Mouse (Mus musculus): ENCODE measurements around the gene Aatk. TPM values are rescaled to one million over a fixed set of nuclear protein-coding genes. Genes with fewer than 3 reads are reported as not detected.

Gene Aatk
- polyA plus RNA-seq, 1 experiment: 4.4 TPM

GRCm38 (mm10) chr11:120005434-120006317 lies 41.3 kb downstream of the Aatk start:
- Histone ChIP-seq H3K27ac (ENCODE audit: control insufficient read depth, insufficient read depth, low read length) (no peak overlapping the region), H3K4me3 (ENCODE audit: control insufficient read depth, insufficient read depth, low read length) (no peak overlapping the region), H3K27me3 (ENCODE audit: control insufficient read depth, insufficient read depth, low read length) (no peaks in the 10 kb centered on the region), H3K36me3 (ENCODE audit: control insufficient read depth, insufficient read depth, low read length) (no peaks in the 10 kb centered on the region), H3K4me1 (replicated peaks; ENCODE audit: control insufficient read depth, insufficient read depth, low read length) (no peaks in the 10 kb centered on the region)
- TF ChIP-seq CTCF (IDR thresholded peaks at IDR 0.05; ENCODE audit: borderline replicate concordance, control insufficient read depth, extremely low read depth, insufficient read depth, low read length, poor library complexity) (no peak), POLR2A (IDR thresholded peaks at IDR 0.05; ENCODE audit: control insufficient read depth, extremely low read depth, insufficient read depth, low read length, poor library complexity) (no peak)
- 94% methylated on average over 18 of the region's 18 CpGs for WGBS
- no peak for DNase-seq

- H3K4me3 ChIP-seq (ENCODE audit: control insufficient read depth, insufficient read depth, low read length): no peak overlapping the region
- H3K27ac ChIP-seq (ENCODE audit: control insufficient read depth, insufficient read depth, low read length): no peak overlapping the region
- no peaks in the 10 kb centered on the region for H3K4me1 ChIP-seq (replicated peaks; ENCODE audit: control insufficient read depth, insufficient read depth, low read length)
- TF ChIP-seq CTCF (IDR thresholded peaks at IDR 0.05; ENCODE audit: borderline replicate concordance, control insufficient read depth, extremely low read depth, insufficient read depth, low read length, poor library complexity) (no peak), POLR2A (IDR thresholded peaks at IDR 0.05; ENCODE audit: control insufficient read depth, extremely low read depth, insufficient read depth, low read length, poor library complexity) (no peak)
- no peaks in the 10 kb centered on the region for H3K36me3 ChIP-seq (ENCODE audit: control insufficient read depth, insufficient read depth, low read length)
- DNase-seq: no peak
- WGBS: 83% methylated on average over 7 of the region's 7 CpGs
- no peaks in the 10 kb centered on the region for H3K27me3 ChIP-seq (ENCODE audit: control insufficient read depth, insufficient read depth, low read length)
These were observed 44.2 kb downstream of the Aatk start for GRCm38 (mm10) chr11:120002634-120003220.

DNA sequence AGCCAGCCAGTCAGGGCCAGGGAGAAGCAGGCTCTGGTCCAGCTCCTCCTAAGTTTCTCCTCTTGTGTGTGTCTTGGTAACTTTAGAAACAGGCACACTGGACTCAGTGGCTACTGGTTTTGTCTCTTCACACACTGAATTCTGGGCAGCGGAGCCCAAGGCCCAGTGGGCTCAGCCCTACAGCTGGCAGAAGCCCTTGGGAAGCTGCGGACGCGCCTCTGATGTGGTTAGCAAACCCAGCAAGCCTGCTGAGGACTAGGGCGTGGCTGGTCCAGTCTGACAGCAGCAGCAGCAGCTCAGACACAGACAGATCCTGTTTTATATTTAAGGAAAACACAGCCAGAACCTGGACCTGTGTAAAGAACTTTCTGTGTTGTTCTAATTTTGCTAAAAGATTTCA lies 44.9 kb downstream of the Aatk start:
- no peak overlapping the region for H3K27ac ChIP-seq (ENCODE audit: control insufficient read depth, insufficient read depth, low read length)
- no peak for TF ChIP-seq CTCF (IDR thresholded peaks at IDR 0.05; ENCODE audit: borderline replicate concordance, control insufficient read depth, extremely low read depth, insufficient read depth, low read length, poor library complexity)
- whole genome bisulfite sequencing: 78% methylated on average over 5 of the region's 5 CpGs
- DNase-seq: no peak
- H3K36me3 ChIP-seq (ENCODE audit: control insufficient read depth, insufficient read depth, low read length): no peaks in the 10 kb centered on the region
- no peaks in the 10 kb centered on the region for H3K4me1 ChIP-seq (replicated peaks; ENCODE audit: control insufficient read depth, insufficient read depth, low read length)
- no peak overlapping the region for H3K4me3 ChIP-seq (ENCODE audit: control insufficient read depth, insufficient read depth, low read length)
- no peaks in the 10 kb centered on the region for H3K27me3 ChIP-seq (ENCODE audit: control insufficient read depth, insufficient read depth, low read length)

- no peak for DNase-seq
- 97% methylated on average over 16 of the region's 16 CpGs for WGBS
- no peaks in the 10 kb centered on the region for H3K36me3 ChIP-seq (ENCODE audit: control insufficient read depth, insufficient read depth, low read length)
These were observed 49.6 kb downstream of the Aatk start for GRCm38 (mm10) chr11:119997351-119997750.

GRCm38 (mm10) chr11:119991338-119991678 lies 55.7 kb downstream of the Aatk start:
- peak; percentile 90 for DNase-seq
- H3K4me1 ChIP-seq (replicated peaks; ENCODE audit: control insufficient read depth, insufficient read depth, low read length): peaks cover 4% of the 10 kb centered on the region; the same call in 1 of the 2 replicates
- WGBS: 16% methylated on average over 10 of the region's 10 CpGs
- TF ChIP-seq POLR2A (IDR thresholded peaks at IDR 0.05; ENCODE audit: control insufficient read depth, extremely low read depth, insufficient read depth, low read length, poor library complexity) (no peak), CTCF (IDR thresholded peaks at IDR 0.05; ENCODE audit: borderline replicate concordance, control insufficient read depth, extremely low read depth, insufficient read depth, low read length, poor library complexity) (peak; percentile 98)
- no peak overlapping the region for H3K4me3 ChIP-seq (ENCODE audit: control insufficient read depth, insufficient read depth, low read length)
- H3K27ac ChIP-seq (ENCODE audit: control insufficient read depth, insufficient read depth, low read length): no peak overlapping the region
- no peaks in the 10 kb centered on the region for H3K27me3 ChIP-seq (ENCODE audit: control insufficient read depth, insufficient read depth, low read length)
- no peaks in the 10 kb centered on the region for H3K36me3 ChIP-seq (ENCODE audit: control insufficient read depth, insufficient read depth, low read length)

More at GRCm38 (mm10) chr11:119997351-119997750, 49.6 kb downstream of the Aatk start:
- TF ChIP-seq POLR2A (IDR thresholded peaks at IDR 0.05; ENCODE audit: control insufficient read depth, extremely low read depth, insufficient read depth, low read length, poor library complexity): no peak
- Histone ChIP-seq H3K4me3 (ENCODE audit: control insufficient read depth, insufficient read depth, low read length) (no peak overlapping the region), H3K4me1 (replicated peaks; ENCODE audit: control insufficient read depth, insufficient read depth, low read length) (no peaks in the 10 kb centered on the region), H3K27ac (ENCODE audit: control insufficient read depth, insufficient read depth, low read length) (no peak overlapping the region), H3K27me3 (ENCODE audit: control insufficient read depth, insufficient read depth, low read length) (no peaks in the 10 kb centered on the region)

DNA sequence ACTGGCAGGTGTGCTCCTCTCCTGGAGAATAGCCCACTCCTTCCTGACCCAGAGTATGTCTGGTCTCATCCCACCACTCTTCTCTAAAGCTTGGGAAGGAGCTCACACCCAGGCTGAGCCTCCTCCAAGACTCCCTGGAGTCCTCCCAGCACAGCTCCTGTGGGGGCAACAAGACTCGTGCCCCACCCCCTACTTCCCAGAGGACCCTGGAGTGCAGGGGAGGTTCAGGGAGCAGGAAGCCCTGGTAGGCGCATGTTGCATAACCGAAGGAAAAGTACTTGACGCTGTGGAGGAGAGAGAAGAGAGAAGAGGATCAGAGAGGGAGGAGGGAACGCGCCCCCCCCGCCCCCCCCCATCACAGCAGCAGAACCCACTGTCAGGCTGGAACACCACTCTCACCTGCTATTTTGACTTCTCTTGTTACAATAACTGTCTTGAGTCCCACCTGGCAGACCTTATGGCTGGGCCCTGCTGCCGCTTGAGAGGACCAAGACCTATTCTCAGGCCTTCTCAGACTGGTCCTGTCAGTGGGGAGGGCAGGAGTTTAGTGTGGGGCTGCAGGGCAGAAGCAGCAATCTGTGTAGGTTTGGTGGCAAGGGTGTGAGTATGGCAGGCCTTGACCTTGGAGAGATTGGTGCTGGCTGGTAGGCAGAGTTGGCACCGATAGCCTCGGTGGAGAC lies 56.2 kb downstream of the Aatk start:
- TF ChIP-seq CTCF (IDR thresholded peaks at IDR 0.05; ENCODE audit: borderline replicate concordance, control insufficient read depth, extremely low read depth, insufficient read depth, low read length, poor library complexity): no peak
- TF ChIP-seq POLR2A (IDR thresholded peaks at IDR 0.05; ENCODE audit: control insufficient read depth, extremely low read depth, insufficient read depth, low read length, poor library complexity): no peak
- no peak for DNase-seq
- H3K27ac ChIP-seq (ENCODE audit: control insufficient read depth, insufficient read depth, low read length): no peak overlapping the region
- H3K36me3 ChIP-seq (ENCODE audit: control insufficient read depth, insufficient read depth, low read length): no peaks in the 10 kb centered on the region
- no peaks in the 10 kb centered on the region for H3K27me3 ChIP-seq (ENCODE audit: control insufficient read depth, insufficient read depth, low read length)
- peaks cover 4% of the 10 kb centered on the region; the same call in 1 of the 2 replicates for H3K4me1 ChIP-seq (replicated peaks; ENCODE audit: control insufficient read depth, insufficient read depth, low read length)
- no peak overlapping the region for H3K4me3 ChIP-seq (ENCODE audit: control insufficient read depth, insufficient read depth, low read length)
- 67% methylated on average over 10 of the region's 10 CpGs for WGBS

All from thymus, adult 2 months (tissue).